Mouse (Mus musculus): ENCODE measurements around the gene Prf1.

Prf1 gene

GRCm38 (mm10) chr10:61341045-61341444, 43.4 kb downstream of the Prf1 start:
- DNase-seq: no peak

GRCm38 (mm10) chr10:61341557-61341956, 43.9 kb downstream of the Prf1 start:
- DNase-seq: peak; percentile 28 to 67

GRCm38 (mm10) chr10:61342750-61343149, 45.1 kb downstream of the Prf1 start:
- DNase-seq: no peak

GRCm38 (mm10) chr10:61343950-61344349, 46.3 kb downstream of the Prf1 start:
- DNase-seq: peak; percentile 24 to 60

GRCm38 (mm10) chr10:61345179-61345578, 47.5 kb downstream of the Prf1 start:
- DNase-seq: no peak

GRCm38 (mm10) chr10:61346374-61346773, 48.7 kb downstream of the Prf1 start:
- DNase-seq: no peak

- DNase-seq: no peak
Measured at GRCm38 (mm10) chr10:61351216-61351615, 53.6 kb downstream of the Prf1 start.

All from kidney, adult 8-10 months (tissue).